Mouse (Mus musculus) hindbrain, postnatal 0 days (tissue): ENCODE results near the gene Flvcr1. TPM values are rescaled to one million over a fixed set of nuclear protein-coding genes. Genes with fewer than 3 reads are reported as not detected.
A peak's percentile ranks its signal among the peaks of the same experiment; 100 is the strongest.

ENCODE experiments used
- ATAC-seq: fragments of 200-750 bp; cut with Nextera tagmentation; 2 replicates; pipeline ENCODE4 v1.8.0; 2017; ENCODE audit warnings: mild to moderate bottlenecking, moderate TSS enrichment, moderate library complexity
- DNase-seq: peaks from one replicate; pipeline ENCODE4 v3.0.0-alpha.2; 2015; ENCODE audit warnings: low spot score
- H3K27ac ChIP-seq: fragments of 300-500 bp; sonication (generic); 2 replicates; pipeline ENCODE4 v1.5.1; 2014; ENCODE audit warnings: mild to moderate bottlenecking
- H3K27me3 ChIP-seq: fragments of 300-500 bp; sonication (generic); 2 replicates; pipeline ENCODE4 v1.6.1; 2014; ENCODE audit warnings: low read length, mixed read lengths; ENCODE audit not compliant: insufficient read depth
- H3K36me3 ChIP-seq: fragments of 300-500 bp; sonication (generic); 2 replicates; pipeline ENCODE4 v1.6.1; 2014; ENCODE audit warnings: low read length, mixed read lengths; ENCODE audit not compliant: insufficient read depth
- H3K4me1 ChIP-seq: fragments of 300-500 bp; sonication (generic); 2 replicates; pipeline ENCODE4 v1.6.1; 2014; ENCODE audit warnings: antibody characterized with exemption, low read length, mixed read lengths; ENCODE audit not compliant: insufficient read depth
- H3K4me2 ChIP-seq: fragments of 300-500 bp; sonication (generic); 2 replicates; pipeline ENCODE4 v1.6.1; 2014; ENCODE audit warnings: low read depth, mild to moderate bottlenecking, low read length, moderate library complexity, mixed read lengths
- H3K4me3 ChIP-seq: fragments of 300-500 bp; sonication (generic); 2 replicates; pipeline ENCODE4 v1.5.1; 2014; ENCODE audit warnings: low read length
- H3K9ac ChIP-seq: fragments of 300-500 bp; sonication (generic); replicated peaks from 2 replicates; pipeline ENCODE4 v1.6.1; 2014; ENCODE audit warnings: mild to moderate bottlenecking, low read length, moderate library complexity, mixed read lengths
- H3K9me3 ChIP-seq: fragments of 300-500 bp; sonication (generic); 2 replicates; pipeline ENCODE4 v1.6.1; 2016; ENCODE audit warnings: low read length, mixed read lengths
- CTCF ChIP-seq: IDR thresholded peaks from 2 replicates; pipeline ENCODE4 v1.5.1; 2016; ENCODE audit warnings: antibody characterized with exemption, control low read depth, low read depth
- whole genome bisulfite sequencing: fragments of 180-500 bp; shearing (Covaris S2); extraction: QIAGEN DNeasy Blood & Tissue Kit; methylation state at CpG from one replicate; pipeline ENCODE4 v1.1.7; 2014; 5-methylcytosine and 5-hydroxymethylcytosine counted together
- polyA plus RNA-seq: library from polyadenylated mRNA; unstranded; fragments of >200 nt; fragmentation: Nextera tagmentation; extraction: Ambion mirVana; gene quantifications from 2 replicates; pipeline ENCODE4 v1.2.1, GENCODE M21; 2015
- total RNA-seq: library from RNA; depleted of rRNA; stranded (reverse); fragments of >200 nt; gene quantifications from 2 replicates; pipeline ENCODE4 v1.2.3, GENCODE M21; 2014

Gene Flvcr1
- total and polyA plus RNA-seq, 2 experiments from 2014 or later: 7.3 to 44.9 TPM

GRCm38 (mm10) chr1:191062241-191062780, 36.4 kb upstream of the Flvcr1 start:
- no peaks in the 10 kb centered on the region for H3K27me3 ChIP-seq
- H3K4me1 ChIP-seq: peaks cover 7% of the 10 kb centered on the region; the same call in 1 of the 2 replicates
- H3K36me3 ChIP-seq: no peaks in the 10 kb centered on the region
- peak; percentile 68; the same call in 1 of the 2 replicates for ATAC-seq
- 8% methylated on average over 15 of the region's 15 CpGs for WGBS
- peak overlapping the region; percentile 87 for H3K4me2 ChIP-seq
- peak overlapping the region; percentile 63 for H3K4me3 ChIP-seq
- peak overlapping the region; percentile 71 for H3K9ac ChIP-seq
- H3K9me3 ChIP-seq: no peaks in the 10 kb centered on the region
- peak overlapping the region; percentile 78 for H3K27ac ChIP-seq
- no peak for TF ChIP-seq CTCF
- DNase-seq: no peak

GRCm38 (mm10) chr1:191057461-191057860, 31.5 kb upstream of the Flvcr1 start:
- ATAC-seq (no peak), DNase-seq (no peak)
- Histone ChIP-seq H3K4me3 (no peak overlapping the region), H3K9me3 (no peaks in the 10 kb centered on the region), H3K9ac (no peak overlapping the region), H3K36me3 (no peaks in the 10 kb centered on the region), H3K4me2 (no peak overlapping the region), H3K27me3 (no peaks in the 10 kb centered on the region), H3K4me1 (peaks cover 7% of the 10 kb centered on the region; the same call in 1 of the 2 replicates), H3K27ac (no peak overlapping the region)
- 80% methylated on average over 3 of the region's 3 CpGs for WGBS
- TF ChIP-seq CTCF: no peak; the same call in 1 of the 2 replicates

- Histone ChIP-seq H3K9ac (no peak overlapping the region), H3K4me3 (no peak overlapping the region), H3K4me1 (no peaks in the 10 kb centered on the region), H3K27me3 (no peaks in the 10 kb centered on the region), H3K27ac (no peak overlapping the region), H3K4me2 (no peak overlapping the region), H3K36me3 (no peaks in the 10 kb centered on the region), H3K9me3 (no peaks in the 10 kb centered on the region)
- peak; percentile 53 for TF ChIP-seq CTCF
- DNase-seq (peak; percentile 35), ATAC-seq (no peak)
- WGBS: 57% methylated on average over 2 of the region's 2 CpGs
Measured at GRCm38 (mm10) chr1:191055533-191055873, 29.5 kb upstream of the Flvcr1 start.

GRCm38 (mm10) chr1:191054870-191055532, 29.0 kb upstream of the Flvcr1 start:
- Histone ChIP-seq H3K9ac (no peak overlapping the region), H3K4me2 (no peak overlapping the region), H3K4me3 (no peak overlapping the region), H3K4me1 (no peaks in the 10 kb centered on the region), H3K9me3 (no peaks in the 10 kb centered on the region), H3K27me3 (no peaks in the 10 kb centered on the region), H3K36me3 (no peaks in the 10 kb centered on the region), H3K27ac (no peak overlapping the region)
- ATAC-seq: no peak
- WGBS: 72% methylated on average over 8 of the region's 8 CpGs
- no peak for DNase-seq
- peak; percentile 36 for TF ChIP-seq CTCF

- no peaks in the 10 kb centered on the region for H3K4me1 ChIP-seq
- H3K36me3 ChIP-seq: no peaks in the 10 kb centered on the region
- H3K27ac ChIP-seq: no peak overlapping the region
- no peak overlapping the region for H3K4me2 ChIP-seq
- no peaks in the 10 kb centered on the region for H3K27me3 ChIP-seq
- no peak for TF ChIP-seq CTCF
- 94% methylated on average over 3 of the region's 3 CpGs for WGBS
- ATAC-seq: no peak
- no peak for DNase-seq
- no peaks in the 10 kb centered on the region for H3K9me3 ChIP-seq
- H3K9ac ChIP-seq: no peak overlapping the region
- H3K4me3 ChIP-seq: no peak overlapping the region
Measured at GRCm38 (mm10) chr1:191053555-191053954, 27.6 kb upstream of the Flvcr1 start.

- DNase-seq (peak; percentile 11), ATAC-seq (peak; percentile 53; the same call in 1 of the 2 replicates)
- TF ChIP-seq CTCF: no peak
- Histone ChIP-seq H3K4me2 (no peak overlapping the region), H3K36me3 (no peaks in the 10 kb centered on the region), H3K4me1 (no peaks in the 10 kb centered on the region), H3K27me3 (no peaks in the 10 kb centered on the region), H3K4me3 (no peak overlapping the region), H3K27ac (no peak overlapping the region), H3K9ac (no peak overlapping the region), H3K9me3 (no peaks in the 10 kb centered on the region)
- WGBS: 60% methylated on average over 7 of the region's 7 CpGs
Measured at GRCm38 (mm10) chr1:191046231-191046824, 20.4 kb upstream of the Flvcr1 start.

GRCm38 (mm10) chr1:191045264-191045663, 19.3 kb upstream of the Flvcr1 start:
- no peak for ATAC-seq
- Histone ChIP-seq H3K27me3 (no peaks in the 10 kb centered on the region), H3K4me1 (no peaks in the 10 kb centered on the region), H3K9me3 (no peaks in the 10 kb centered on the region), H3K36me3 (no peaks in the 10 kb centered on the region), H3K27ac (no peak overlapping the region), H3K9ac (no peak overlapping the region), H3K4me2 (no peak overlapping the region), H3K4me3 (no peak overlapping the region)
- DNase-seq: no peak
- TF ChIP-seq CTCF: no peak
- WGBS: 90% methylated on average over 2 of the region's 2 CpGs
